Mouse (Mus musculus): ENCODE measurements around the gene Fam184a. TPM values are rescaled to one million over a fixed set of nuclear protein-coding genes. Genes with fewer than 3 reads are reported as not detected.

Fam184a gene
- total RNA-seq, 2 experiments from 2014 or later: 0.12 to 0.31 TPM

- no peak for DNase-seq
- intact Hi-C loops (cut with DNase I): no loop called here
Measured at GRCm38 (mm10) chr10:53612172-53612571, 138.8 kb downstream of the Fam184a start.

- intact Hi-C loops (cut with DNase I): no loop called here
- DNase-seq: no peak
Measured at GRCm38 (mm10) chr10:53608274-53608673, 142.6 kb downstream of the Fam184a start.

GRCm38 (mm10) chr10:53605328-53605727 lies 145.6 kb downstream of the Fam184a start:
- DNase-seq: no peak
- intact Hi-C loops (cut with DNase I): no loop called here

GRCm38 (mm10) chr10:53598821-53599220 lies 152.1 kb downstream of the Fam184a start:
- intact Hi-C loops (cut with DNase I): loop anchor here (2.0 kb wide), 1 partner anchor 30 kb away; no protein-coding TSS in a partner anchor
- DNase-seq: no peak

GRCm38 (mm10) chr10:53597121-53597881 lies 153.6 kb downstream of the Fam184a start:
- intact Hi-C loops (cut with DNase I): no loop called here
- DNase-seq: peak in 1 of 2 experiments; percentile 19

- peak; percentile 91 to 94 for DNase-seq
- intact Hi-C loops (cut with DNase I): no loop called here
Measured at GRCm38 (mm10) chr10:53596677-53597120, 154.2 kb downstream of the Fam184a start, which contains the start of gene Asf1a. Gene Asf1a (plus strand): TSS chr10:53596757.

- DNase-seq: peak in 1 of 2 experiments; percentile 66
- intact Hi-C loops (cut with DNase I): no loop called here
Measured at GRCm38 (mm10) chr10:53595744-53596676, 154.9 kb downstream of the Fam184a start.

- intact Hi-C loops (cut with DNase I): no loop called here
- DNase-seq: no peak
Measured at GRCm38 (mm10) chr10:53585777-53586176, 165.1 kb downstream of the Fam184a start.

Other genes starting within 250 kb of the Fam184a start
- gene Asf1a, start 154.4 kb downstream of the Fam184a start, total RNA-seq (2021): 10 to 100 TPM; 17.4 to 23.4 TPM
- 1 to 10 TPM in 1 of 2 experiments, under 1 TPM in 1; 0.81 to 1.2 TPM for gene Mcm9, start 120.7 kb downstream of the Fam184a start, total RNA-seq (2021)